Mouse (Mus musculus) cerebellum, postnatal 25 days (tissue): Measurements from ENCODE around the gene Itih5.

Source experiments
- DNase-seq, 2 experiments: peaks; one replicate each; pipeline ENCODE4 v3.0.0; 2021; ENCODE audit warnings: mixed read lengths in 2 of 2

Itih5 gene

GRCm38 (mm10) chr2:10169991-10170390, 16.6 kb downstream of the Itih5 start:
- no peak for DNase-seq

- DNase-seq = no peak
Measured at GRCm38 (mm10) chr2:10193553-10193952, 40.2 kb downstream of the Itih5 start.

- no peak for DNase-seq
Measured at GRCm38 (mm10) chr2:10195162-10195561, 41.8 kb downstream of the Itih5 start.

- DNase-seq = no peak
Measured at GRCm38 (mm10) chr2:10199326-10199725, 46.0 kb downstream of the Itih5 start.

- DNase-seq = no peak
Measured at GRCm38 (mm10) chr2:10200736-10201285, 47.4 kb downstream of the Itih5 start.

GRCm38 (mm10) chr2:10204301-10204700, 50.9 kb downstream of the Itih5 start:
- DNase-seq = no peak

GRCm38 (mm10) chr2:10213468-10213867, 60.1 kb downstream of the Itih5 start:
- DNase-seq = no peak

- no peak for DNase-seq
Measured at GRCm38 (mm10) chr2:10215876-10216565, 62.6 kb downstream of the Itih5 start.

- DNase-seq = peak; percentile 9 to 33
Measured at GRCm38 (mm10) chr2:10216566-10217247, 63.3 kb downstream of the Itih5 start.

- DNase-seq = no peak
Measured at GRCm38 (mm10) chr2:10221862-10222261, 68.5 kb downstream of the Itih5 start.

- DNase-seq = no peak
Measured at GRCm38 (mm10) chr2:10226907-10227306, 73.5 kb downstream of the Itih5 start.

- peak in 1 of 2 experiments; percentile 13 for DNase-seq
Measured at GRCm38 (mm10) chr2:10231971-10232370, 78.6 kb downstream of the Itih5 start.

GRCm38 (mm10) chr2:10236554-10236953, 83.2 kb downstream of the Itih5 start:
- no peak for DNase-seq

GRCm38 (mm10) chr2:10242970-10243369, 89.6 kb downstream of the Itih5 start:
- DNase-seq = no peak

GRCm38 (mm10) chr2:10250441-10250840, 97.1 kb downstream of the Itih5 start:
- DNase-seq = no peak

GRCm38 (mm10) chr2:10250926-10251325, 97.6 kb downstream of the Itih5 start:
- no peak for DNase-seq

GRCm38 (mm10) chr2:10251466-10251865, 98.1 kb downstream of the Itih5 start:
- no peak for DNase-seq

GRCm38 (mm10) chr2:10252016-10252415, 98.6 kb downstream of the Itih5 start:
- DNase-seq = no peak

GRCm38 (mm10) chr2:10253351-10253750, 100.0 kb downstream of the Itih5 start:
- DNase-seq = no peak

GRCm38 (mm10) chr2:10256949-10257348, 103.6 kb downstream of the Itih5 start:
- DNase-seq = no peak

GRCm38 (mm10) chr2:10258312-10258711, 104.9 kb downstream of the Itih5 start:
- DNase-seq = no peak

GRCm38 (mm10) chr2:10260109-10260508, 106.7 kb downstream of the Itih5 start:
- no peak for DNase-seq

GRCm38 (mm10) chr2:10261337-10261736, 108.0 kb downstream of the Itih5 start:
- no peak for DNase-seq

- DNase-seq = no peak
Measured at GRCm38 (mm10) chr2:10262722-10263121, 109.4 kb downstream of the Itih5 start.
